Mouse (Mus musculus) lung, embryonic 16.5 days (tissue): Measurements from ENCODE around the gene Oaf. TPM values are rescaled to one million over a fixed set of nuclear protein-coding genes. Genes with fewer than 3 reads are reported as not detected.

Source experiments
- ATAC-seq: fragments of 200-750 bp; cut with Nextera tagmentation; 2 replicates; pipeline ENCODE4 v1.8.0; 2017; ENCODE audit warnings: low read depth, mild to moderate bottlenecking, moderate library complexity
- H3K27ac ChIP-seq: fragments of 300-500 bp; sonication (generic); 2 replicates; pipeline ENCODE4 v1.5.1; 2014; ENCODE audit warnings: mild to moderate bottlenecking, control low read depth, low read length
- H3K27me3 ChIP-seq: fragments of 300-500 bp; sonication (generic); 2 replicates; pipeline ENCODE4 v1.6.1; 2014; ENCODE audit warnings: low read depth, low read length, mixed read lengths; ENCODE audit not compliant: control insufficient read depth, insufficient read depth
- H3K36me3 ChIP-seq: fragments of 300-500 bp; sonication (generic); 2 replicates; pipeline ENCODE4 v1.6.1; 2014; ENCODE audit warnings: low read length; ENCODE audit not compliant: control insufficient read depth, insufficient read depth
- H3K4me1 ChIP-seq: fragments of 300-500 bp; sonication (generic); replicated peaks from 2 replicates; pipeline ENCODE4 v1.6.1; 2014; ENCODE audit warnings: low read length, mixed read lengths; ENCODE audit not compliant: control insufficient read depth, insufficient read depth
- H3K4me2 ChIP-seq: fragments of 300-500 bp; sonication (generic); 2 replicates; pipeline ENCODE4 v1.6.1; 2014; ENCODE audit warnings: low read depth, low read length, control low read depth
- H3K4me3 ChIP-seq: fragments of 300-500 bp; sonication (generic); 2 replicates; pipeline ENCODE4 v1.5.1; 2014; ENCODE audit warnings: mild to moderate bottlenecking, low read length, control low read depth
- H3K9ac ChIP-seq: fragments of 300-500 bp; sonication (generic); 2 replicates; pipeline ENCODE4 v1.6.1; 2014; ENCODE audit warnings: low read length, control low read depth
- H3K9me3 ChIP-seq: fragments of 300-500 bp; sonication (generic); 2 replicates; pipeline ENCODE4 v1.6.1; 2016; ENCODE audit warnings: low read length; ENCODE audit not compliant: control insufficient read depth
- WGBS: fragments of 180-500 bp; shearing (Covaris S2); extraction: QIAGEN DNeasy Blood & Tissue Kit; methylation state at CpG from one replicate; pipeline ENCODE4 v1.1.7; 2014; 5-methylcytosine and 5-hydroxymethylcytosine counted together
- polyA plus RNA-seq: library from polyadenylated mRNA; unstranded; fragments of >200 nt; fragmentation: Nextera tagmentation; extraction: Ambion mirVana; gene quantifications from 2 replicates; pipeline ENCODE4 v1.2.1, GENCODE M21; 2015

Gene Oaf
- polyA plus RNA-seq, 1 experiment from 2014 or later, result 38.0 TPM

DNA sequence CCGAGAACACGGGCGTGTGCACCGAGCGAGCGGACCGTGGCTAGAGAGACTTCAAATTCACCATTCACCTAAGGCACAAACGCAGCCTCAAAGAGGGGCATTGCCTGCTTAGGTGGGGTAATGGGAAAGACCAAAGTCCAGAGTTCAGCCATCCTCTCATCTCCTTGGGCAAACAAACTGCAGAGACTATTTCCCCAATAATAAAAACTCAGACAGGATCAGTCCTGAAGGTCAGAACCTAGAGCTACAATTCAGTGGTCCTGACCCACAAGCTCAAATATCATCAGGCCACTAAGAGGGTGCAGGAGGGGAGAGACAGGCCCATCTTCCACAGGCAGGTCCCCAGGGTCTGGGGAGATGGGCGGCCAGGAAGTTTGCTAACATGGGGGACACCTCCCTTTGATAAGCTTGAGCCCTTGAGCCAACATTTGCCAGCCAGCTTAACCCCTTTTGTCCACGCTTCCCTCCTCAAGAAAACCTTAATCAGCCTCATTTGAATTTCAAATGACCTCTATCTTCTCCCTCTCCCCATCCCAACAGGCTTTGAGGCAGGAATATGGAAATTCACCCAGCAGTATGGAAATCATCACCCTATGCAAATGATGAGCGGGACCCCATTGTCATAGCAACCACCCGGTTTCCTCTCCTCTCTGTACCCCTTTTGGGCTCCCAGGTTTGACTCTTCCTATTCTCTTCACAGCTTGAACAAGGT lies 51.2 kb downstream of the Oaf start:
- Histone ChIP-seq H3K4me1 (no peaks in the 10 kb centered on the region; the same call in 1 of the 2 replicates), H3K4me2 (no peak overlapping the region), H3K27ac (no peak overlapping the region), H3K9me3 (no peaks in the 10 kb centered on the region), H3K36me3 (no peaks in the 10 kb centered on the region), H3K4me3 (no peak overlapping the region), H3K9ac (no peak overlapping the region), H3K27me3 (no peaks in the 10 kb centered on the region)
- ATAC-seq, result no peak
- WGBS, result 64% methylated on average over 12 of the region's 12 CpGs

GRCm38 (mm10) chr9:43179614-43180013 lies 60.1 kb downstream of the Oaf start:
- H3K36me3 ChIP-seq, result no peaks in the 10 kb centered on the region
- 27% methylated on average over 5 of the region's 5 CpGs for WGBS
- H3K4me1 ChIP-seq, result peaks cover 5% of the 10 kb centered on the region; the same call in 1 of the 2 replicates
- H3K9ac ChIP-seq, result no peak overlapping the region
- H3K4me2 ChIP-seq, result no peak overlapping the region
- no peak overlapping the region for H3K27ac ChIP-seq
- no peak overlapping the region for H3K4me3 ChIP-seq
- ATAC-seq, result 0 out of 2 replicates have a peak, but pooled peaks have one; percentile 23
- H3K9me3 ChIP-seq, result no peaks in the 10 kb centered on the region
- H3K27me3 ChIP-seq, result no peaks in the 10 kb centered on the region

GRCm38 (mm10) chr9:43178172-43178571 lies 61.5 kb downstream of the Oaf start:
- ATAC-seq, result no peak
- Histone ChIP-seq H3K4me1 (peaks cover 5% of the 10 kb centered on the region; the same call in 1 of the 2 replicates), H3K27me3 (no peaks in the 10 kb centered on the region), H3K27ac (no peak overlapping the region), H3K36me3 (no peaks in the 10 kb centered on the region), H3K4me2 (no peak overlapping the region), H3K9ac (no peak overlapping the region), H3K9me3 (no peaks in the 10 kb centered on the region), H3K4me3 (no peak overlapping the region)
- 62% methylated on average over 7 of the region's 7 CpGs for WGBS

Other genes starting within 250 kb of the Oaf start
- 12.1 and 14.4 TPM in 2 replicates for gene Arhgef12, start 132.7 kb downstream of the Oaf start, polyA plus RNA-seq
- 4.2 and 4.4 TPM in 2 replicates for gene Tmem136, start 123.3 kb downstream of the Oaf start, polyA plus RNA-seq
- gene Pou2f3, start 29.5 kb downstream of the Oaf start, polyA plus RNA-seq, result 0.13 and 0.19 TPM in 2 replicates
- gene Trim29, start 70.9 kb upstream of the Oaf start, polyA plus RNA-seq, result 1.3 and 2.8 TPM in 2 replicates